Mouse (Mus musculus) cerebellum, adult 2 months (tissue): Measurements from ENCODE around the gene Sdhaf4. TPM values are rescaled to one million over a fixed set of nuclear protein-coding genes. Genes with fewer than 3 reads are reported as not detected.

Source experiments
- DNase-seq, 2 experiments: peaks; one replicate each; pipeline ENCODE4 v3.0.0; 2021
- H3K27ac ChIP-seq: fragments of 200-500 bp; 2 replicates; pipeline ENCODE4 v1.5.1; 2012; ENCODE audit warnings: low read length, control low read depth, inconsistent platforms; ENCODE audit not compliant: insufficient read depth
- H3K27me3 ChIP-seq: fragments of 200-500 bp; 2 replicates; pipeline ENCODE4 v1.6.1; 2012; ENCODE audit warnings: inconsistent platforms, mild to moderate bottlenecking, low read length, moderate library complexity; ENCODE audit not compliant: control insufficient read depth, insufficient read depth
- H3K4me1 ChIP-seq: fragments of 200-500 bp; 2 replicates; pipeline ENCODE4 v1.6.1; 2011; ENCODE audit warnings: low read length; ENCODE audit not compliant: control insufficient read depth, insufficient read depth
- H3K4me3 ChIP-seq: fragments of 200-500 bp; replicated peaks from 2 replicates; pipeline ENCODE3; 2011; ENCODE audit warnings: mild to moderate bottlenecking, low read depth, low read length, control low read depth; ENCODE audit not compliant: insufficient read depth
- CTCF ChIP-seq: fragments of 200-500 bp; IDR thresholded peaks from 2 replicates; pipeline ENCODE4 v1.5.1; 2011; ENCODE audit warnings: low read depth, mild to moderate bottlenecking, control low read depth, low read length, moderate library complexity, borderline replicate concordance; ENCODE audit not compliant: insufficient read depth
- POLR2A ChIP-seq: fragments of 200-500 bp; IDR thresholded peaks from 2 replicates; pipeline ENCODE4 v1.6.1; 2011; ENCODE audit warnings: low read length, control low read depth, borderline replicate concordance; ENCODE audit not compliant: insufficient read depth
- WGBS: fragments of 180-500 bp; shearing (Covaris S2); methylation state at CpG from one replicate; pipeline ENCODE4 v1.1.7; 2018; 5-methylcytosine and 5-hydroxymethylcytosine counted together
- polyA plus RNA-seq: library from polyadenylated mRNA; depleted of rRNA; stranded (reverse); fragments of >200 nt; gene quantifications from 2 replicates; pipeline ENCODE4 v1.2.3, GENCODE M21; 2012; rRNA removed

The Sdhaf4 gene
- polyA plus RNA-seq, 1 experiment = 67.8 TPM

- no peaks in the 10 kb centered on the region for H3K4me1 ChIP-seq
- no peaks in the 10 kb centered on the region for H3K27me3 ChIP-seq
- WGBS = 83% methylated on average over 15 of the region's 15 CpGs
- H3K27ac ChIP-seq = no peak overlapping the region
- DNase-seq = no peak
- TF ChIP-seq POLR2A (no peak), CTCF (no peak)
- no peak overlapping the region for H3K4me3 ChIP-seq
Observed at GRCm38 (mm10) chr1:23948778-23949699, 56.4 kb downstream of the Sdhaf4 start.

- WGBS = 56% methylated on average over 7 of the region's 7 CpGs
- no peak for DNase-seq
- Histone ChIP-seq H3K27me3 (no peaks in the 10 kb centered on the region), H3K4me3 (no peak overlapping the region), H3K4me1 (0 out of 2 replicates have a peak, but pooled peaks cover 2% of the 10 kb centered on the region), H3K27ac (no peak overlapping the region)
- TF ChIP-seq POLR2A = no peak
- no peak for TF ChIP-seq CTCF
Observed at GRCm38 (mm10) chr1:23948290-23948689, 57.2 kb downstream of the Sdhaf4 start.

Other genes starting within 250 kb of the Sdhaf4 start
- gene B3gat2, start 243.9 kb downstream of the Sdhaf4 start, polyA plus RNA-seq = 9.5 and 9.6 TPM in 2 replicates
- gene Smap1, start 83.3 kb downstream of the Sdhaf4 start, polyA plus RNA-seq = 132 and 148 TPM in 2 replicates
- gene Fam135a, start 94.7 kb upstream of the Sdhaf4 start, polyA plus RNA-seq = 38.6 and 39.5 TPM in 2 replicates
- gene Col9a1, start 172.0 kb upstream of the Sdhaf4 start, polyA plus RNA-seq = 0.79 and 0.87 TPM in 2 replicates